Mouse (Mus musculus): Measurements from ENCODE around the gene Gm26657. TPM values are rescaled to one million over a fixed set of nuclear protein-coding genes. Genes with fewer than 3 reads are reported as not detected.

Gm26657 gene
- polyA plus RNA-seq, 1 experiment, result not detected

DNA sequence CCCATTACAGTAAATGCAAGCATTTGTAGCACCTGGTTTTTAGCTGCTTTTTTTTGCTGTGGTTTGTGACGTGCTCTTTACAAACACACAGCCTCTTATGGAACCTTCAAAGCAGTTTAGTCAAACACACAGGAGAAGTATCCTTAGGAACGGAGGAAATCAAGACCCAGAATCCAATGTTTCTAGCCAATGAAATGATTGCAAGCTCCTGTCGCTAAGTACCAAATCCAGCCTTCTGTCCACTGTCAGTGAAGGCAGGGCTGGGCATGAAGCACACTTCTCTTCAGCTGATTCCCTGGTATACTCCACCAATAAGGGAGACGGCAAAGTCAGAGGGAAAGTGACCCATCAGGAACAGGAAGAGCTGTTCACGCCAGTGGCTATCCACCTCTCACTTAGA lies 16.2 kb downstream of the Gm26657 start:
- TF ChIP-seq MYOG (IDR thresholded peaks at IDR 0.05; ENCODE audit: control insufficient read depth in 1 of 3, insufficient read depth in 1 of 3, insufficient read length in 2 of 3, low read depth in 2 of 3), result no peak
- TF ChIP-seq MAX (IDR thresholded peaks at IDR 0.05; ENCODE audit: low read depth), result no peak
- TF ChIP-seq POLR2AphosphoS2 (IDR thresholded peaks at IDR 0.05; ENCODE audit: insufficient read length, low read depth), result no peak
- Histone ChIP-seq H3ac (ENCODE audit: control insufficient read depth, insufficient read length) (no peak overlapping the region), H3K36me3 (ENCODE audit: control insufficient read depth, insufficient read depth) (peaks cover 39% of the 10 kb centered on the region), H3K4me3 (no peak overlapping the region), H3K27me3 (ENCODE audit: control insufficient read depth, insufficient read depth, insufficient read length) (no peaks in the 10 kb centered on the region), H3K79me2 (ENCODE audit: control insufficient read depth, insufficient read depth) (no peaks in the 10 kb centered on the region), H3K4me2 (ENCODE audit: low read depth) (no peak overlapping the region)

DNA sequence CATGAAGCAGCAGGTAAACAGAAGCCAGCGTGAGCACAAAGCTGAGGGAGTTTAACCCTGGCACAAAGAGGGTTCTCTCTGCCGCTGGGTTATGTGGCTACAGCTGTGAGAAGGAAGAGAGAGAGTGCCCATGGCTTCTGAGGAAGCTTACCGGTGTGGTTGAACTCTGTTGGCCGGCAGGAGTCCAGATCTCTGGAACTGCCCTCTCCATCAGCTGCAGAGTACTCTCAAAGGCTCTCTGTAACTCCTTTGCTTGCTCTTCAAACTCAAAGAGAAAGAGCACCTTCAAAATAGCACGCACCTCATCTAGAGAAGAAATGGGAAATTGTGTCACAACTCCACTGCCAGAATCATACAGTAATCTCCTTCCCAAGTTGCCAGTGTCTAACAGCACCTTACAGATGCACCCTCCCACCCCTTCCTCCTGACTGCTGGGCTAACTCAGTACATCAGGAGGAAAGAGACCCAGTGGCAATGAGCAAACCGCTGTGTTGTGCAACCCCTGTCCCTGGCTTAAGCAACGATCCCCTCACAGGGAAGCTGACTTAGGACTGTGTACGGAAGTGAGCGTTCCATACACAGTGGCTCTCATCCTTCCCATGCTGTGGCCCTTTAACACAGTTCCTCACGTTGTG lies 17.2 kb downstream of the Gm26657 start:
- Histone ChIP-seq H3K4me3 (no peak overlapping the region), H3K79me2 (ENCODE audit: control insufficient read depth, insufficient read depth) (no peaks in the 10 kb centered on the region), H3K36me3 (ENCODE audit: control insufficient read depth, insufficient read depth) (peaks cover 34% of the 10 kb centered on the region), H3ac (ENCODE audit: control insufficient read depth, insufficient read length) (no peak overlapping the region), H3K27me3 (ENCODE audit: control insufficient read depth, insufficient read depth, insufficient read length) (no peaks in the 10 kb centered on the region), H3K4me2 (ENCODE audit: low read depth) (no peak overlapping the region)
- TF ChIP-seq SRF (IDR thresholded peaks at IDR 0.05; ENCODE audit: control insufficient read depth, insufficient read length, low read depth) (no peak), POLR2AphosphoS2 (IDR thresholded peaks at IDR 0.05; ENCODE audit: insufficient read length, low read depth) (no peak)

DNA sequence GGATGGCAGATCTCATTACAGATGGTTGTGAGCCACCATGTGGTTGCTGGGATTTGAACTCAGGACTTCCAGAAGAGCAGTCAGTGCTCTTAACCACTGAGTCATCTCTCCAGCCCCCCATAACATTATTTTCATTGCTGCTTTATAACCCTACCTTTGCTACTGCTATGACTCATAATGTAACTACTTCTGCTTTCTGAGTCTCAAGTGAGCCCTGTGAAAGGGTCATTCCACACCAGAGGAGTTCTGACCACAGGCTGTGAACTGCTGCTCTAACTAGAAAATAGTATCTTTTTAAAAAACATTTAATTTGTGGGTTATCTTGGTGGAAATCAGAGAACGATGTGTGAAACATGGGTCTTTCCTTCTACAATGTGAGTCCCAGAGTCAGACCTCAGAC lies 17.8 kb downstream of the Gm26657 start:
- Histone ChIP-seq H3K4me2 (ENCODE audit: low read depth) (no peak overlapping the region), H3K27me3 (ENCODE audit: control insufficient read depth, insufficient read depth, insufficient read length) (no peaks in the 10 kb centered on the region), H3K36me3 (ENCODE audit: control insufficient read depth, insufficient read depth) (peaks cover 34% of the 10 kb centered on the region), H3K79me2 (ENCODE audit: control insufficient read depth, insufficient read depth) (no peaks in the 10 kb centered on the region), H3K4me3 (no peak overlapping the region), H3ac (ENCODE audit: control insufficient read depth, insufficient read length) (no peak overlapping the region)
- TF ChIP-seq MAX (IDR thresholded peaks at IDR 0.05; ENCODE audit: low read depth) (no peak), MYOG (IDR thresholded peaks at IDR 0.05; ENCODE audit: control insufficient read depth in 1 of 3, insufficient read depth in 1 of 3, insufficient read length in 2 of 3, low read depth in 2 of 3) (no peak), POLR2AphosphoS2 (IDR thresholded peaks at IDR 0.05; ENCODE audit: insufficient read length, low read depth) (no peak), TCF3 (IDR thresholded peaks at IDR 0.05; ENCODE audit: insufficient read length, low read depth) (no peak), CEBPB (IDR thresholded peaks at IDR 0.05; ENCODE audit: insufficient read depth, poor library complexity, severe bottlenecking) (no peak), USF1 (IDR thresholded peaks at IDR 0.05; ENCODE audit: low read depth) (no peak), MYOD1 (IDR thresholded peaks at IDR 0.05; ENCODE audit: control insufficient read depth in 1 of 3, insufficient read length in 2 of 3, low read depth in 2 of 3) (no peak)

DNA sequence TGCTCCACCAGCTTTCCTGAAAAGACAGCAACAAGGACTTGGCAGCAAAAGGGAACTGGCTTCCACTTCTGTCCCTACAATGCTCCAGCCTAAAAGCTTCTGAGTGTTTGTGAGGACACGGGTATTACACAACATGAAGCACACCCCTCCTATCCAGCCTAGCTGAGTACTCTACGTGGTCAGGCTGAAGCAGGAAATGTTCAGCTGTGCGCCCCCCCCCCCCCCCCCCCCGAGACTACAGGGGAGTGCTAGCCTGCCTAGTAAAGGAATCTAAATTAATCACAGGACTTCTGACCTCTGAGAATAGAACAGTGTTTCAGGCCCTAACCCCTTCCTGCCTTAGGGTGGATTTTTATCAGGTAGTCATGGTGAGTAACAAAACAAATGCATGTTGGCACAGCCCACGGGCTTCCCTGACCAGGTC lies 28.0 kb downstream of the Gm26657 start:
- TF ChIP-seq MYOD1 (IDR thresholded peaks at IDR 0.05; ENCODE audit: control insufficient read depth in 1 of 3, insufficient read length in 2 of 3, low read depth in 2 of 3) (no peak), POLR2AphosphoS2 (IDR thresholded peaks at IDR 0.05; ENCODE audit: insufficient read length, low read depth) (no peak), SRF (IDR thresholded peaks at IDR 0.05; ENCODE audit: control insufficient read depth, insufficient read length, low read depth) (no peak), CEBPB (IDR thresholded peaks at IDR 0.05; ENCODE audit: insufficient read depth, poor library complexity, severe bottlenecking) (no peak), MYOG (IDR thresholded peaks at IDR 0.05; ENCODE audit: control insufficient read depth in 1 of 3, insufficient read depth in 1 of 3, insufficient read length in 2 of 3, low read depth in 2 of 3) (no peak), TCF12 (IDR thresholded peaks at IDR 0.05; ENCODE audit: insufficient read depth, poor library complexity, severe bottlenecking) (no peak), REST (IDR thresholded peaks at IDR 0.05; ENCODE audit: insufficient read depth, insufficient read length) (no peak), POLR2A (IDR thresholded peaks at IDR 0.05; ENCODE audit: insufficient read length, low read depth) (no peak), E2F4 (IDR thresholded peaks at IDR 0.05; ENCODE audit: insufficient read depth) (no peak), MAX (IDR thresholded peaks at IDR 0.05; ENCODE audit: low read depth) (no peak), TCF3 (IDR thresholded peaks at IDR 0.05; ENCODE audit: insufficient read length, low read depth) (no peak), USF1 (IDR thresholded peaks at IDR 0.05; ENCODE audit: low read depth) (no peak)
- H3K4me2 ChIP-seq (ENCODE audit: low read depth), result no peak overlapping the region
- no peak overlapping the region for H3K4me3 ChIP-seq

DNA sequence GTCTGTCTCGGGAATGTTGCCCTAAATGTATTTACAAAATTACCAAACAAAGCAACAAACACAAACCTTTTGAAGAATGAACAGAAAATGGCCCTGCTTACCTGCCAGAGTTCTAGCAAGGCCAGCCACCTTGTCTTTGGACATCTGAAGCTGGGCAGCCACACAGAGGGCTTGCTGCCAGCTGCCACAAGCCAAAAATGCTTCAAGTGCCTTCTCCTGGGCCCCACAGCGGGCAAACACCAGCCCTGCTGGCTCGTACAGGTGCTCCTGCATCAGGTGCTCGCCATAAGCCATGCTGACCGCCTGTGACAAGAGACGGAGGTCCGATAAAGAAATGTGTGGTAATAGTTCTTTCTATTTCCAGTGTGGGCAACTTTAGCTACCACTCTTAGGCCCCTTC lies 29.0 kb downstream of the Gm26657 start:
- no peak for TF ChIP-seq E2F4 (IDR thresholded peaks at IDR 0.05; ENCODE audit: insufficient read depth)
- H3K79me2 ChIP-seq (ENCODE audit: control insufficient read depth, insufficient read depth), result no peaks in the 10 kb centered on the region
- no peak overlapping the region for H3K4me3 ChIP-seq
- H3K27me3 ChIP-seq (ENCODE audit: control insufficient read depth, insufficient read depth, insufficient read length), result no peaks in the 10 kb centered on the region
- no peak overlapping the region for H3K4me2 ChIP-seq (ENCODE audit: low read depth)
- H3K36me3 ChIP-seq (ENCODE audit: control insufficient read depth, insufficient read depth), result peaks cover 48% of the 10 kb centered on the region
- no peak overlapping the region for H3ac ChIP-seq (ENCODE audit: control insufficient read depth, insufficient read length)

More for the DNA sequence above, 28.0 kb downstream of the Gm26657 start:
- H3ac ChIP-seq (ENCODE audit: control insufficient read depth, insufficient read length), result no peak overlapping the region
- peaks cover 38% of the 10 kb centered on the region for H3K36me3 ChIP-seq (ENCODE audit: control insufficient read depth, insufficient read depth)
- no peaks in the 10 kb centered on the region for H3K27me3 ChIP-seq (ENCODE audit: control insufficient read depth, insufficient read depth, insufficient read length)
- no peaks in the 10 kb centered on the region for H3K79me2 ChIP-seq (ENCODE audit: control insufficient read depth, insufficient read depth)

DNA sequence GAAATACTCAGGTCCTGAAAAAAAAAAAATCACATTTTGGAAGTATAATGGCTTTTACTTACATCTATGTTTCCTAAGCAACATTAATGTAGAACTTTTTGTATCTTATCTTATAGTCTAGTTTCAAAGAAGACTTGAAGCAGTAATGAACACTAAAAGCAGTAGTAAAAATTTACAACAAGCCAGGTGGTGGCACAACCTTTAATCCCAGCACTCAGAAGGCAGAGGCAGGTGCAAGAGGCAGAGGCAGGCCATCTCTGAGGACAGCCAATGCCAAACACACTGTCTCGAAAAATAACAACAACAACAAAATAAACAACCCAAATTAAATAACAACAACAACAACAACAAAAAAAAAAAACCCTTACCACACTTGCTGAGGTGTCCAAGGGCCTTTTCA lies 31.2 kb downstream of the Gm26657 start:
- Histone ChIP-seq H3K4me2 (ENCODE audit: low read depth) (no peak overlapping the region), H3K4me3 (no peak overlapping the region), H3K79me2 (ENCODE audit: control insufficient read depth, insufficient read depth) (no peaks in the 10 kb centered on the region), H3K36me3 (ENCODE audit: control insufficient read depth, insufficient read depth) (peaks cover 66% of the 10 kb centered on the region), H3ac (ENCODE audit: control insufficient read depth, insufficient read length) (no peak overlapping the region), H3K27me3 (ENCODE audit: control insufficient read depth, insufficient read depth, insufficient read length) (no peaks in the 10 kb centered on the region)
- no peak for TF ChIP-seq POLR2AphosphoS2 (IDR thresholded peaks at IDR 0.05; ENCODE audit: insufficient read length, low read depth)
- TF ChIP-seq CEBPB (IDR thresholded peaks at IDR 0.05; ENCODE audit: insufficient read depth, poor library complexity, severe bottlenecking), result no peak
- no peak for TF ChIP-seq E2F4 (IDR thresholded peaks at IDR 0.05; ENCODE audit: insufficient read depth)

Other genes with a start within 250 kb of the Gm26657 start
- not detected for gene Actl7b, start 1.4 kb downstream of the Gm26657 start, polyA plus RNA-seq (2012; fragmentation: generic; extraction: Trizol)
- gene Actl7a, start 3.3 kb downstream of the Gm26657 start, polyA plus RNA-seq (2012; fragmentation: generic; extraction: Trizol), result not detected
- gene Elp1, start 62.3 kb downstream of the Gm26657 start, polyA plus RNA-seq (2012; fragmentation: generic; extraction: Trizol), result 23.5 TPM
- 12.0 TPM for gene Fam206a, start 62.3 kb downstream of the Gm26657 start, polyA plus RNA-seq (2012; fragmentation: generic; extraction: Trizol)
- gene Ctnnal1, start 125.1 kb downstream of the Gm26657 start, polyA plus RNA-seq (2012; fragmentation: generic; extraction: Trizol), result 4.3 TPM
- gene Tmem245, start 207.4 kb downstream of the Gm26657 start, polyA plus RNA-seq (2012; fragmentation: generic; extraction: Trizol), result 4.4 TPM